Comparison of ENCODE assay signal across 1 mouse cellular context in genomic region chr10:123199615-123200319, GRCm38 (mm10).
TF ChIP-seq lines count a peak whose summit lies in the region.

No protein-coding gene starts in this region.

TF ChIP-seq in MEL, 35 proteins besides CTCF, POLR2A, EP300 and RAD21 (continued from another document):
- TF ChIP-seq GABPA (IDR thresholded peaks at IDR 0.05; ENCODE audit: low read depth, low read length) (no peak), TBP (IDR thresholded peaks at IDR 0.05; ENCODE audit: low read depth, low read length) (no peak; the same call in 1 of the 2 replicates), KAT2A (conservative IDR thresholded peaks at IDR 0.05; ENCODE audit: low read depth, low read length) (no peak), USF2 (IDR thresholded peaks at IDR 0.05; ENCODE audit: borderline replicate concordance in 1 of 2, insufficient read depth in 1 of 2, low read depth in 1 of 2, low read length in 2 of 2) (no peak), E2F4 (IDR thresholded peaks at IDR 0.05; ENCODE audit: borderline replicate concordance, low read depth, low read length) (no peak), MEF2A (IDR thresholded peaks at IDR 0.05; ENCODE audit: extremely low read depth, insufficient replicate concordance, low read depth, low read length, poor library complexity, severe bottlenecking) (no peak), TCF12 (IDR thresholded peaks at IDR 0.05; ENCODE audit: low read depth, low read length) (no peak), JUND (IDR thresholded peaks at IDR 0.05; ENCODE audit: low read depth, low read length) (no peak), CHD1 (IDR thresholded peaks at IDR 0.05; ENCODE audit: low read depth, low read length) (no peak; the same call in 1 of the 2 replicates), NRF1 (IDR thresholded peaks at IDR 0.05; ENCODE audit: insufficient read depth, low read depth, low read length, poor library complexity, severe bottlenecking) (0 out of 2 replicates have a peak, but pooled peaks have one; percentile 11), CHD2 (IDR thresholded peaks at IDR 0.05; ENCODE audit: low read length) (no peak), POLR2AphosphoS5 (IDR thresholded peaks at IDR 0.05; ENCODE audit: borderline replicate concordance, low read depth, low read length) (no peak), BHLHE40 (IDR thresholded peaks at IDR 0.05; ENCODE audit: borderline replicate concordance, low read depth, low read length) (no peak), SMC3 (IDR thresholded peaks at IDR 0.05; ENCODE audit: low read depth, low read length) (no peak), MAX (IDR thresholded peaks at IDR 0.05; ENCODE audit: low read length) (0 out of 2 replicates have a peak, but pooled peaks have one; percentile 21), POLR2AphosphoS2 (IDR thresholded peaks at IDR 0.05; ENCODE audit: low read length) (no peak), TAL1 (IDR thresholded peaks at IDR 0.05; ENCODE audit: low read length) (no peak), ELF1 (IDR thresholded peaks at IDR 0.05; ENCODE audit: low read depth, low read length) (no peak), RCOR1 (IDR thresholded peaks at IDR 0.05; ENCODE audit: low read depth, low read length) (peak; percentile 40; the same call in 1 of the 2 replicates), MYC (IDR thresholded peaks at IDR 0.05; ENCODE audit: low read depth, low read length) (no peak; the same call in 1 of the 2 replicates), GATA1 (IDR thresholded peaks at IDR 0.05; ENCODE audit: low read depth, low read length) (no peak), ZNF384 (IDR thresholded peaks at IDR 0.05; ENCODE audit: low read depth, low read length) (no peak)
